Mouse (Mus musculus): Measurements from ENCODE around the gene Raly. TPM values are rescaled to one million over a fixed set of nuclear protein-coding genes. Genes with fewer than 3 reads are reported as not detected.

Raly gene
- polyA plus RNA-seq, 1 experiment = 104 TPM

DNA sequence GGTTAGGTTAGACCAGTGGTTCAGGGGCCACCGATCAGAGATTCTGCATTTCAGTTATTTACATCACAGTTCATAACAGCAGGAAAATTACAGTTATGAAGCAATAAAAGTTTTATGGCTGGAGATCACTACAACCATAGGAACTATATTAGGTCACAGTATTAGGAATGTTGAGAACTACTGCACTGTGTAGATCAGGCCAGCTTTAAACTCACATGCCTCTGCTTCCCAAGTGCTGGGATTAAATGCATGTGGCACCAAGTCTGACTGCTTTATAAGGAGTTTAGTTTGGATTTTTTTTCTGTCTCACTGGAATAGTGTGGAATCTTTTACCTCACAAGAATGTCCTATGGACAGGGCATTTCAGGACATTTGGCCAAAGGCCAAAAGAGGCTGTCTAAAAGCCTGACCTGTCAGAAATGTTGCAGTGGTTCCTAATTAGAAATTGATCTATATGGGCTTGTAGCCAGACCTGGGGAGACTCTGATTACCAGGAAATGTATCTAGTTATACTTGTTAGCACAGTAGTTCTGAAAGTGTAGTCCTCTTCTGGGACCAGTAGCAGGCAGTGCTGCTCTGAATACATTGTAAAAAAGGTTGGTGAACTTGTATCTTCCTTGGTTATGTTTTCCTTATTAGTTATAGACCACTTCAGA lies 18.3 kb downstream of the Raly start:
- 41% methylated on average over 1 of the region's 1 CpGs for WGBS

DNA sequence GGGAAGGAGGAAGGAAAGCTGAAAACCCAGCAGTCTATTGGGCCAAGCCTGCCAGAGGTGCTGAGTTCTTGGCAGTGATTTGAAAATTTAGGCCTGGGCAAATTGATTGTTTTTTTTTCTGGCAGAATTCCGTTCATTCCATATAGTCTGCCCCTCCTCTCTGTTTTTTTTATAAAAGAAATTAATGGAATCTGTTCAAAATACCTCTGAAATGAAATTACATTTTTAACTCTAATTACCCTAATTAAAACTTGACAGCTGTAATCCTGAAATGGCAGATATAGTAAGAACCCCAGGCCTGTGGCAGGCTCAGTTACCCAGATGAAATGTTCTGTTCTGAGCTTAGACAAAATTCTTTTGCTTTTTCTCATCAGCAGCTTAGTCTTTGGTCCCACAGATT lies 19.9 kb downstream of the Raly start:
- TF ChIP-seq CTCF (IDR thresholded peaks at IDR 0.05; ENCODE audit: control insufficient read depth, insufficient read depth, low read length) (no peak), POLR2A (IDR thresholded peaks at IDR 0.05; ENCODE audit: borderline replicate concordance, control insufficient read depth, low read depth, low read length) (no peak)
- Histone ChIP-seq H3K27ac (ENCODE audit: control insufficient read depth, insufficient read depth, low read depth, low read length, poor library complexity) (no peak overlapping the region), H3K4me1 (ENCODE audit: control insufficient read depth, insufficient read depth, low read length) (no peaks in the 10 kb centered on the region; the same call in 1 of the 2 replicates), H3K4me3 (replicated peaks; ENCODE audit: control insufficient read depth, low read depth, low read length) (no peak overlapping the region)
- 85% methylated on average over 1 of the region's 1 CpGs for WGBS

More for the DNA sequence above, 18.3 kb downstream of the Raly start:
- no peak overlapping the region for H3K4me3 ChIP-seq (replicated peaks; ENCODE audit: control insufficient read depth, low read depth, low read length)
- no peaks in the 10 kb centered on the region; the same call in 1 of the 2 replicates for H3K4me1 ChIP-seq (ENCODE audit: control insufficient read depth, insufficient read depth, low read length)
- no peak for TF ChIP-seq POLR2A (IDR thresholded peaks at IDR 0.05; ENCODE audit: borderline replicate concordance, control insufficient read depth, low read depth, low read length)
- no peak for TF ChIP-seq CTCF (IDR thresholded peaks at IDR 0.05; ENCODE audit: control insufficient read depth, insufficient read depth, low read length)
- H3K27ac ChIP-seq (ENCODE audit: control insufficient read depth, insufficient read depth, low read depth, low read length, poor library complexity) = no peak overlapping the region

DNA sequence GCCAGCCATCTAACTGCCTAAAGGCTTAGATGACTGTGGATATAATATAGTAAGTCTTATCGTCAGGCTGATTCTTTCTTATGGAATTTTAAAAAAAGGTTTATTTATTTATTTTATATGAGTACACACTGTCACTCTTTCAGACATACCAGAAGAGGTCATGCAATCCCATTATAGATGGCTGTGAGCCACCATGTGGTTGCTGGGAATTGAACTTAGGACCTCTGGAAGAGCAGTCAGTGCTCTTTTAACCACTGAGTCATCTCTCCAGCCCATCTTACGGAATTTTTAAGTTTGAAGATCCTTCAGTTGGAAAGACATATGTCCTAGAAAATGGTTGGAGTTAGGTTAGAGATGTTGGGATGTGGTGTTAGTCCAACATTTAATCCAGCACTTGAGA lies 22.5 kb downstream of the Raly start:
- WGBS = 93% methylated on average over 2 of the region's 2 CpGs

DNA sequence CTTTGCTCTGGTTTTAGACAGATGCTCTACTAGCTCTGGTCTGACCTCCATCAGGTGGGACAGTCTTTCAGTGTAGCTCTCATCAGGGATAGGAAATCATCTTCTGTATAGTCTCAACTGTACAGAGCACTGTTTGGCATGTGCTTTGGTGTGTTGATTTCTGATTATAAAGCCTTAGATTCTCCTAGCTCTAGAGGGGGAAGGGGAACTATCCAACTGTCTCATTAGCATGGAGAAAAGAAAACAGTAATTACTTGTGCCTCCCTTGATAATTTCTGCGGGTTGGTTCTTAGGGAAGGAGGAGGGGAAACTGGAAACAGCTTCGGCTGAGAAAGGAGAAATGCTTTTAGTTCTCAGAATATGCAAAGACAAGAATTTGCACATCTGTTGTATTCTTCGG lies 26.2 kb downstream of the Raly start:
- Histone ChIP-seq H3K27ac (ENCODE audit: control insufficient read depth, insufficient read depth, low read depth, low read length, poor library complexity) (no peak overlapping the region), H3K4me3 (replicated peaks; ENCODE audit: control insufficient read depth, low read depth, low read length) (no peak overlapping the region), H3K4me1 (ENCODE audit: control insufficient read depth, insufficient read depth, low read length) (peaks cover 1% of the 10 kb centered on the region; the same call in 1 of the 2 replicates)
- TF ChIP-seq POLR2A (IDR thresholded peaks at IDR 0.05; ENCODE audit: borderline replicate concordance, control insufficient read depth, low read depth, low read length) (no peak), CTCF (IDR thresholded peaks at IDR 0.05; ENCODE audit: control insufficient read depth, insufficient read depth, low read length) (no peak)
- WGBS = 41% methylated on average over 3 of the region's 3 CpGs

More for the DNA sequence above, 22.5 kb downstream of the Raly start:
- TF ChIP-seq POLR2A (IDR thresholded peaks at IDR 0.05; ENCODE audit: borderline replicate concordance, control insufficient read depth, low read depth, low read length) = no peak
- no peak for TF ChIP-seq CTCF (IDR thresholded peaks at IDR 0.05; ENCODE audit: control insufficient read depth, insufficient read depth, low read length)
- Histone ChIP-seq H3K4me1 (ENCODE audit: control insufficient read depth, insufficient read depth, low read length) (no peaks in the 10 kb centered on the region), H3K27ac (ENCODE audit: control insufficient read depth, insufficient read depth, low read depth, low read length, poor library complexity) (no peak overlapping the region), H3K4me3 (replicated peaks; ENCODE audit: control insufficient read depth, low read depth, low read length) (no peak overlapping the region)

DNA sequence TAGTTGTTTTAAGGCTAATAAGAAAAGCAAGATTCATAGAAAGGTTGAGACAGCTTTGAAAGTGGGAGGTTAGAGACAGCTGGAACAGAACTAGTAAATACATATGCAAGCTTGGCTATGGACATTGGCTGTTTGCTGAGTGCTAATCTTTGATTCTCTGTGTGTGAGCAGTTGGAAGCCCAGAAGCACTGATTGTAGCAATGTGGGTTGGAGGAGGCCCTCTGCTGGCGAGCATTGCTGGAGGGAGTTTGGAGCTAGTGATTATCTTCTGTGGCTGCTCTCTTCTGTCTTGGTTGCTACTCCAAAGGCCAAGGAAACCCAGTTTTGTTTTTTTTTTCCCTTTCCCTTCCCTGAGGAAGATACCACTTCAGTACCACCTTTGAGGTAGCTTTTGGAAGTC lies 26.9 kb downstream of the Raly start:
- no peak overlapping the region for H3K4me3 ChIP-seq (replicated peaks; ENCODE audit: control insufficient read depth, low read depth, low read length)
- peaks cover 1% of the 10 kb centered on the region; the same call in 1 of the 2 replicates for H3K4me1 ChIP-seq (ENCODE audit: control insufficient read depth, insufficient read depth, low read length)
- no peak overlapping the region for H3K27ac ChIP-seq (ENCODE audit: control insufficient read depth, insufficient read depth, low read depth, low read length, poor library complexity)
- TF ChIP-seq CTCF (IDR thresholded peaks at IDR 0.05; ENCODE audit: control insufficient read depth, insufficient read depth, low read length) (peak; percentile 35; the same call in 1 of the 2 replicates), POLR2A (IDR thresholded peaks at IDR 0.05; ENCODE audit: borderline replicate concordance, control insufficient read depth, low read depth, low read length) (no peak)
- 21% methylated on average over 1 of the region's 1 CpGs for WGBS

DNA sequence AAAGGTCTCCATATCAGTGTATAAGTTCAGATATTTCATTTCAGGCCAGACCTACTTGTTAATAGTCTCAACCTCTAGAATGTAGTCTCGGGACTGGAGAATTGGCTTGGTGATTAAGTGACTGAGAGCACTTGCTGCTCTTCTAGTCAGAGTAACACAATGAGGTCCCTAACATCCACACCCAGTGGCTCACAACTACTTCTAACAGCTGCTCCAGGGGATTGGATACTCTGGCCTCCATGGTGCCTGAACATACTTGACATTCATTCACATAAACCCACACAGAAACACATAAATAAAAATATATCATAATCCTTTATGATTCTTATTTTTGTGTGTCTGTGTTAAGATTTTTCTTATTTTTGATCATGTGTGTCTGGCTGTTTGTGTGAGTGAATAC lies 27.7 kb downstream of the Raly start:
- TF ChIP-seq CTCF (IDR thresholded peaks at IDR 0.05; ENCODE audit: control insufficient read depth, insufficient read depth, low read length) (no peak), POLR2A (IDR thresholded peaks at IDR 0.05; ENCODE audit: borderline replicate concordance, control insufficient read depth, low read depth, low read length) (no peak)
- 82% methylated on average over 1 of the region's 1 CpGs for WGBS
- Histone ChIP-seq H3K4me3 (replicated peaks; ENCODE audit: control insufficient read depth, low read depth, low read length) (no peak overlapping the region), H3K27ac (ENCODE audit: control insufficient read depth, insufficient read depth, low read depth, low read length, poor library complexity) (no peak overlapping the region), H3K4me1 (ENCODE audit: control insufficient read depth, insufficient read depth, low read length) (peaks cover 1% of the 10 kb centered on the region; the same call in 1 of the 2 replicates)

DNA sequence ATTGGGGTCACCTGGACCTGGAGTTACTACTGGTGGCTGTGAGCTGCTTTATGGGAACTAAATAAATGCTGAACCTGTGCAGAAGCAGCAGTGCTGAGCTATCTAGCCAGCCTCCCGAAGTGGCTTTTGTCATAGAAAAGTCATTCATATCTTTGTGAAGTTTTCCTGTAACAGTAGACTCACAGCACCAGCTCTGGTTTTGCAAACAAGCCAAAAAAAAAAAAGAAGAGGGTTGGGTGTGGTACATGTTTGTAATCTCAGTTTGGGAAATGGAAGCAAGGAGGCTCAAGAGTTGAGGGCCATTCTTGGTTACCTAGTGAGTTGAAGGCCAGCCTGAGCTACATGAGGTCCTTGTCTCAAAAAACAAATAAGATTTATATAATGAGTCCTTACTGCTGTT lies 29.4 kb downstream of the Raly start:
- no peak overlapping the region for H3K27ac ChIP-seq (ENCODE audit: control insufficient read depth, insufficient read depth, low read depth, low read length, poor library complexity)
- peaks cover 1% of the 10 kb centered on the region; the same call in 1 of the 2 replicates for H3K4me1 ChIP-seq (ENCODE audit: control insufficient read depth, insufficient read depth, low read length)
- no peak overlapping the region for H3K4me3 ChIP-seq (replicated peaks; ENCODE audit: control insufficient read depth, low read depth, low read length)
- TF ChIP-seq POLR2A (IDR thresholded peaks at IDR 0.05; ENCODE audit: borderline replicate concordance, control insufficient read depth, low read depth, low read length) = no peak
- TF ChIP-seq CTCF (IDR thresholded peaks at IDR 0.05; ENCODE audit: control insufficient read depth, insufficient read depth, low read length) = no peak
- WGBS = 57% methylated on average over 1 of the region's 1 CpGs

DNA sequence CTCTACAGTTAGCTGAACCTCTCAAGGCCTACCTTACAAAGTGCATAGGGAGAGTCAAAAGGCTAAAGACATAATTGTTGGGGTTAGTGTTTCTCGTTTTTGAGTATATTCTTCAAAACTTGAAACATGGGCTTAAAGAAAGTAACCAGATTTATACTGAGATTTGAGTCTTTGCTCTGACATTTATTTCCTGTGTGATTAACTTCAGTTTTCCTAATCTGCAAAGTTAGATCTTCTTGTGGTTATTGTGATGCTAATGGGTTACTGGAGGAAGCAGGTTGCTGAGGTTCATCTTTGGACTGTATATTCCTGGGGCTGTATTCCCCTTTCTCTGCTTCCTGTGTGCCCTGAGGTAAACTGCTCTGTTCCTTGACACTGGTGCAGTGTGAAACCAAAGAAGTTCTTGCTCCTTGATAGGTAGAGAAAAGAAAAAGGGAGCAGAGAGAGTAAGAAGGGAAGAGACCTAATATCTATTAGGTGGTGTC lies 35.2 kb downstream of the Raly start:
- no peak overlapping the region for H3K4me3 ChIP-seq (replicated peaks; ENCODE audit: control insufficient read depth, low read depth, low read length)
- WGBS = 45% methylated on average over 1 of the region's 1 CpGs
- H3K4me1 ChIP-seq (ENCODE audit: control insufficient read depth, insufficient read depth, low read length) = no peaks in the 10 kb centered on the region
- TF ChIP-seq CTCF (IDR thresholded peaks at IDR 0.05; ENCODE audit: control insufficient read depth, insufficient read depth, low read length) = no peak
- TF ChIP-seq POLR2A (IDR thresholded peaks at IDR 0.05; ENCODE audit: borderline replicate concordance, control insufficient read depth, low read depth, low read length) = no peak
- H3K27ac ChIP-seq (ENCODE audit: control insufficient read depth, insufficient read depth, low read depth, low read length, poor library complexity) = no peak overlapping the region

All from bone marrow, adult 2 months (tissue).